Mouse (Mus musculus): ENCODE data around the gene Gm28047. TPM values are rescaled to one million over a fixed set of nuclear protein-coding genes. Genes with fewer than 3 reads are reported as not detected.

Gene Gm28047
- polyA plus RNA-seq, 1 experiment from 2014 or later: not detected

DNA sequence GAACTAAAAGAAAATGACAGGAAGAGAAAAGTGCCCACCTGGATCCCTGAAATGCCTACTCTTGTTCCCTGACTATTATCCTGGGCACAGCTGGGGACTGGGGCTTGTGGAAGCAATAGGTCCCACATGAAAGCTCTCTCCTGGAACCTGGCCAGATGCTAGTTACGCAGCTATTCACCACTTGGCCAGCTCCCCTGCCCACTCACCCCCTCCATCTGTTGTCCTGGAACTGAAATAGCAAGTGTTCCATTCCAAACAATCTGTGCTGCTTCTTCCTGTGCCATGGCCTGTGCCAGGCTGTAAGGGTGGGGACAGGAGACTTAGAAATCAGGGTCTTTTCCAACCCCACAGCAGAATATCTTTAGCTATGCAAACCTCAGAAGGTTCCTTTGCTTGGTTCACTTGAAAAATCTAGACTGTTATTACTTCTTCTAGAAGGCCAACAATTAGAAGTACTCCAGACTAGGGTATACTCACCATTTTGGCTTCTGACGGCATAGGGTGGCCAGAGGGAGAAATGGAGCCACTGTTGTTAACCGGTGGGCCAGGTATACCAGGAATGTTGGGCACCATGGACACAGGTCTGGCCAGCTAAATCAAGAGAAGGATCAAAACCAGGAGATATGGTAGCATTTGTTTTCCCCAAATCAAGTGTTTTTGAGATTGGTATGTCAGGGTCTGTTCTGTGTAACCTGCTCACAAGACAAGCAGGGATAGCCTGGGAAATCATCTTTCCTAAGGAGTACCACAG lies 78.0 kb downstream of the Gm28047 start:
- H3K27ac ChIP-seq: peak overlapping the region; percentile 72
- peak; percentile 69 for DNase-seq (ENCODE audit: low spot score)
- no peak overlapping the region for H3K9ac ChIP-seq
- H3K4me2 ChIP-seq (replicated peaks): no peak overlapping the region
- H3K27me3 ChIP-seq (ENCODE audit: control insufficient read depth, insufficient read depth, low read length): no peaks in the 10 kb centered on the region
- no peak overlapping the region for H3K4me3 ChIP-seq (replicated peaks; ENCODE audit: low read length)
- H3K36me3 ChIP-seq (replicated peaks; ENCODE audit: control insufficient read depth, insufficient read depth): peaks cover 54% of the 10 kb centered on the region
- peak; percentile 34; the same call in 1 of the 2 replicates for ATAC-seq (ENCODE audit: low FRiP score)
- H3K9me3 ChIP-seq (ENCODE audit: control insufficient read depth, low read length): no peaks in the 10 kb centered on the region
- no peaks in the 10 kb centered on the region for H3K4me1 ChIP-seq (replicated peaks; ENCODE audit: control insufficient read depth, insufficient read depth, low read length)
- WGBS: 70% methylated on average over 3 of the region's 3 CpGs

DNA sequence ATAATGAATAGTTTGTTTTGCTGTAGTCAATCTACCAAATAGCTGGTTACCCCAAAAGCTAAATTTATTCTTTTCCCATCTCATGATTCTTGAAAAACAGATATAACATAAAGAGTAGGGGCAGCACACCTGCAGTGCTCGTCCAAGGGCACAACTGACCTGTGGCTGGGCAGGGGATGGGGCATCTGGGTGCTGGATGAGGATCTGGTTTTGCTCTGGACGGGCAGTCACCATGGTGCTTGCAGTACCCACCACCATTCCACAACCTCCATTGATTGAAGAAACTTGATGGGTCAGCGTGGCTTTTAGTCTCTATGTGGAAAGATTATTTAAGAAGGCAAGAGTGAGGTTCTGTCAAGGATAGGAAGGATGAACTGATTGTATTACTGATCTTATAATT lies 78.6 kb downstream of the Gm28047 start:
- Histone ChIP-seq H3K4me2 (replicated peaks) (no peak overlapping the region), H3K27ac (0 out of 2 replicates have a peak overlapping the region, but pooled peaks have one; percentile 26)

DNA sequence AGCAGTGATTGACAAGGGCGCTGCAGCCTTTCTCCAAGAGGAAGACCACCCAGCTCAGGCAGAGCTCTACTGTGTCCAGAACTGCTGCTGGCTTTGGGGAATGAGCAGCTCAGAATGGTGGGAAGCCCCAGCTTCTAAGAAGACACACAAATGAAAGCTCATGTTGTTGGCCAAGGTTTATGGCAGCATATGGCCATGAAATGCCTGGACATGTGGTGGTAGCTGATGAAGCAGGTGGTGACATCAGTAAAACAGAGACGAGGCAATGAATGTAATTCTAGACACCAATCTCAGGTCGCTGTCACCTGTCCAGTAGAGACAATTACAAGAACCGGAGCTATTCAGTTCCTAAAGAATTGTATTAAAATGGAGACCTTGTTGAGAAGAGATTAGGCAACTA lies 80.1 kb downstream of the Gm28047 start:
- Histone ChIP-seq H3K4me3 (replicated peaks; ENCODE audit: low read length) (no peak overlapping the region), H3K27me3 (ENCODE audit: control insufficient read depth, insufficient read depth, low read length) (no peaks in the 10 kb centered on the region), H3K36me3 (replicated peaks; ENCODE audit: control insufficient read depth, insufficient read depth) (peaks cover 60% of the 10 kb centered on the region), H3K4me2 (replicated peaks) (no peak overlapping the region), H3K27ac (no peak overlapping the region), H3K9me3 (ENCODE audit: control insufficient read depth, low read length) (no peaks in the 10 kb centered on the region), H3K9ac (no peak overlapping the region), H3K4me1 (replicated peaks; ENCODE audit: control insufficient read depth, insufficient read depth, low read length) (no peaks in the 10 kb centered on the region)
- DNase-seq (ENCODE audit: low spot score): no peak
- 89% methylated on average over 4 of the region's 4 CpGs for WGBS
- ATAC-seq (ENCODE audit: low FRiP score): no peak

More for the DNA sequence above, 78.6 kb downstream of the Gm28047 start:
- Histone ChIP-seq H3K9me3 (ENCODE audit: control insufficient read depth, low read length) (no peaks in the 10 kb centered on the region), H3K27me3 (ENCODE audit: control insufficient read depth, insufficient read depth, low read length) (no peaks in the 10 kb centered on the region), H3K9ac (no peak overlapping the region), H3K36me3 (replicated peaks; ENCODE audit: control insufficient read depth, insufficient read depth) (peaks cover 51% of the 10 kb centered on the region), H3K4me1 (replicated peaks; ENCODE audit: control insufficient read depth, insufficient read depth, low read length) (no peaks in the 10 kb centered on the region), H3K4me3 (replicated peaks; ENCODE audit: low read length) (no peak overlapping the region)
- no peak for DNase-seq (ENCODE audit: low spot score)
- 92% methylated on average over 3 of the region's 3 CpGs for WGBS
- no peak for ATAC-seq (ENCODE audit: low FRiP score)

DNA sequence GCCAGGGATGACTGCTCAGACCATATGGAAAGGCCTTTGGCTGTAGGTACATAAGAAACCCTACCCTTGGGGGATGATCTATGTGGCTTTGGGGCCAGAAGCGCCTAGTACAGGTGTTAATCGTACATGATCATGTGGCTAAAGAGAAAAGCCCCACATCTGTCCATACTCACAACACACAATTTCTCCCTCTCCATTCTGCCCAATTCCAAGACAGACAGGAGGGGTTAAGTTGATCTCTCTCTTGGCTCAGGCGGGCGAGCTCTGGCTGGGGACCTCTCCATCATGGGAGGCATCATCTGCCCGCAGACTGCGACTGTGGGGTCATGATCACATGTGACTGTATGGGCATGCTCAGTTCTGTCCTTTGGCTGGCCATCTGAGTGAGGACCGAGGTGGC lies 90.9 kb downstream of the Gm28047 start:
- Histone ChIP-seq H3K9ac (no peak overlapping the region), H3K27ac (no peak overlapping the region), H3K9me3 (ENCODE audit: control insufficient read depth, low read length) (no peaks in the 10 kb centered on the region), H3K36me3 (replicated peaks; ENCODE audit: control insufficient read depth, insufficient read depth) (peaks cover 92% of the 10 kb centered on the region), H3K4me2 (replicated peaks) (no peak overlapping the region), H3K4me3 (replicated peaks; ENCODE audit: low read length) (no peak overlapping the region), H3K27me3 (ENCODE audit: control insufficient read depth, insufficient read depth, low read length) (no peaks in the 10 kb centered on the region), H3K4me1 (replicated peaks; ENCODE audit: control insufficient read depth, insufficient read depth, low read length) (no peaks in the 10 kb centered on the region)
- DNase-seq (ENCODE audit: low spot score) (no peak), ATAC-seq (ENCODE audit: low FRiP score) (no peak)
- 95% methylated on average over 7 of the region's 7 CpGs for WGBS

DNA sequence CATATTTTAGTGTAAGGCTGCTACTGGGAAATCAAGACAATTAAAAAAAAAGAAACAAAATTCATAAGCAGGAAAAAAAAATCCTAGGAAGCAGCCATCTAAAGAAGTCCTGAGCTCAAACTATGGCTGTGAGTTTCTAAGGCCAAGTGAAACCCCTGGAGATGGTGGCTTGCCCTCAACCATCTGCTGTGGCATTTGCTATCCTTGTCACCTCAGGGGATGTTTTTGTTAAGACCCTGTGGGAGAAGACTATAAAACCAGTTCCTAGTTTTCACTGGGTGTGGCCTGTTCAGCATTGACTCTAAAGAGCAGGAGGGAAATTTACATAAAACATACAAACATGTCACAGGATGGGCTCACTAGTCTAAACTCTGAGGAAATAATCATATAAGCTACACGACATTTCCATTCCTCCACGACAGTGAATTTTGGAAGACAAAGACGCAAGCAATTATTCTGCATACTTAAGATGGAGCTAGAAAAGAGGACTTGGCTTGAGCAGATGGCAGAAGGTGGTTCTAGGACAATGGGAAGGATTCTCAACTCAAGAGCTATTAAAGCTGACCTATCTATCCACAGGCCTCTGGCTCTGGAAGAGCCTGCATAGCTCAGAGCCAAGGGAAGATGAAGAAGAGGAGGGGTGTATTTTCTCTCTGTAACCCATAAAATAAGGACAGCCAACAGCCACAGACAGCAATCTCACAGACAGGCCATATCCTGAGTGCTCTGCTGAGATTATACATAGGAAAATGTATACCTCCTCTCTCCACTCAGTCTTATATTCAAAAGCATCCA lies 92.6 kb downstream of the Gm28047 start:
- Histone ChIP-seq H3K9ac (no peak overlapping the region), H3K4me2 (replicated peaks) (no peak overlapping the region), H3K36me3 (replicated peaks; ENCODE audit: control insufficient read depth, insufficient read depth) (peaks cover 92% of the 10 kb centered on the region), H3K27me3 (ENCODE audit: control insufficient read depth, insufficient read depth, low read length) (no peaks in the 10 kb centered on the region), H3K27ac (no peak overlapping the region), H3K4me3 (replicated peaks; ENCODE audit: low read length) (no peak overlapping the region), H3K4me1 (replicated peaks; ENCODE audit: control insufficient read depth, insufficient read depth, low read length) (no peaks in the 10 kb centered on the region), H3K9me3 (ENCODE audit: control insufficient read depth, low read length) (no peaks in the 10 kb centered on the region)
- no peak for ATAC-seq (ENCODE audit: low FRiP score)
- WGBS: 76% methylated on average over 3 of the region's 3 CpGs
- no peak for DNase-seq (ENCODE audit: low spot score)

DNA sequence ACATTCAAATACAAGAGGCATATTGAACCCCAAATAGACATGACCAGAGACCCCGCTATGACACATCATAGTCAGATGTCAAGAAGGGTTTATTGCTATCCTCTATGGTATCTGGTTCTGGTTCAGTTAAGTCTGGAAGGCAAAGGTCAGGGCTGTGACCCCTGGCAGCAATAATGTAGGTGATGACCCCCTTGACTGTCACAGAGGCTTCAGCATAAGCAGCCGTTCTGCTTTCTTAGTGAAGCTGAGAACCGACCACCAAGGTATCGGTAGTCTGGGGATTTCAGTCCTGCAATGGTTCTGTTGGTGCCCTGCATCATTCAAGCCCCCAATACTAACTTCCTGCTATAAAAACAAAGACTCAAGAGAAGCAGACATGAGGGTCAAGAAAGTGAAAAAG lies 93.3 kb downstream of the Gm28047 start:
- ATAC-seq (ENCODE audit: low FRiP score) (no peak), DNase-seq (ENCODE audit: low spot score) (no peak)
- Histone ChIP-seq H3K27ac (no peak overlapping the region), H3K9me3 (ENCODE audit: control insufficient read depth, low read length) (no peaks in the 10 kb centered on the region), H3K27me3 (ENCODE audit: control insufficient read depth, insufficient read depth, low read length) (no peaks in the 10 kb centered on the region), H3K4me2 (replicated peaks) (no peak overlapping the region), H3K4me1 (replicated peaks; ENCODE audit: control insufficient read depth, insufficient read depth, low read length) (no peaks in the 10 kb centered on the region), H3K9ac (no peak overlapping the region), H3K4me3 (replicated peaks; ENCODE audit: low read length) (no peak overlapping the region), H3K36me3 (replicated peaks; ENCODE audit: control insufficient read depth, insufficient read depth) (peaks cover 88% of the 10 kb centered on the region)
- 85% methylated on average over 4 of the region's 4 CpGs for WGBS

DNA sequence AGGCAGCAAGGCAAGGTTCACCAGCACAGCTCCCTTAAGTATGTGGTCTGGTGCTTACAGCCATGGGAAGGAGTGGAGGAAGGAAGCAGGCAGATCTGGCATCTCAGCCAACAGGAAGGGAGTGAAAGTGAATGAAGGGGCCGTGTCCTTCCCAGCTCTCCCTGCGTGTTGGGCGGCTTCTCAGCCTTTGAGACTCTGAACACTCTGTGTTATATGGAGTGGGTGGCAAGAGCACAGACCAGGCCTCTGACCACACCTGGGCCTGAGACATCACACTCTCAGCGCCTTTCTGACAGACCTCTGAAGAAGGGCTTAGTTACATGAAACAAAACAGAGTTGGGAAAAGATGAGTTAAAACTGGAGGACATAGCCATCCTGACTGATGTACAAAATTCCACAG lies 94.3 kb downstream of the Gm28047 start:
- H3K36me3 ChIP-seq (replicated peaks; ENCODE audit: control insufficient read depth, insufficient read depth): peaks cover 81% of the 10 kb centered on the region
- ATAC-seq (ENCODE audit: low FRiP score): no peak
- no peaks in the 10 kb centered on the region for H3K9me3 ChIP-seq (ENCODE audit: control insufficient read depth, low read length)
- H3K4me3 ChIP-seq (replicated peaks; ENCODE audit: low read length): no peak overlapping the region
- H3K9ac ChIP-seq: no peak overlapping the region
- no peaks in the 10 kb centered on the region for H3K27me3 ChIP-seq (ENCODE audit: control insufficient read depth, insufficient read depth, low read length)
- no peak overlapping the region for H3K4me2 ChIP-seq (replicated peaks)
- no peak for DNase-seq (ENCODE audit: low spot score)
- 93% methylated on average over 4 of the region's 4 CpGs for WGBS
- no peaks in the 10 kb centered on the region for H3K4me1 ChIP-seq (replicated peaks; ENCODE audit: control insufficient read depth, insufficient read depth, low read length)
- H3K27ac ChIP-seq: no peak overlapping the region

DNA sequence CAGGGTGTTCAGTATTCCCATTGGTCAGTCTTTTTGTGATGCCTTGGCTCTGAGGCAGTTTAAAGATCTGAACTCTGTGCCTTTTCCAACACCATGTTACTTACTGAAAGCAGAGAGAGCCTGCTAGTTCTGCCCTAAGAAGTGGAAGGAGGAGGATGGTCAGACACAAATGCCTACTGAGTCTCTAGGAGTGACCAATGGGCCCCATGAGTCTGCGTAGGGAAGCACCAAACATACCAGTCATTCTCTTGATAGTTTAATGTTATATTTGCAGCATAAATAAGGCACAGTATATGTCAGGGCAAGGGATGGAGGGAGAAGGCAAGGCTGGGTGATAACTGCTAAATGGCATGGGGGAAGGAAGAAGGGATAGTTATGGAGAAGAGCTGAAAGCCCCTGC lies 96.5 kb downstream of the Gm28047 start:
- Histone ChIP-seq H3K4me1 (replicated peaks; ENCODE audit: control insufficient read depth, insufficient read depth, low read length) (no peaks in the 10 kb centered on the region), H3K36me3 (replicated peaks; ENCODE audit: control insufficient read depth, insufficient read depth) (peaks cover 72% of the 10 kb centered on the region), H3K4me2 (replicated peaks) (no peak overlapping the region), H3K9ac (no peak overlapping the region), H3K27me3 (ENCODE audit: control insufficient read depth, insufficient read depth, low read length) (no peaks in the 10 kb centered on the region), H3K9me3 (ENCODE audit: control insufficient read depth, low read length) (no peaks in the 10 kb centered on the region), H3K4me3 (replicated peaks; ENCODE audit: low read length) (no peak overlapping the region), H3K27ac (no peak overlapping the region)
- DNase-seq (ENCODE audit: low spot score) (no peak), ATAC-seq (ENCODE audit: low FRiP score) (no peak)
- 95% methylated on average over 1 of the region's 1 CpGs for WGBS

DNA sequence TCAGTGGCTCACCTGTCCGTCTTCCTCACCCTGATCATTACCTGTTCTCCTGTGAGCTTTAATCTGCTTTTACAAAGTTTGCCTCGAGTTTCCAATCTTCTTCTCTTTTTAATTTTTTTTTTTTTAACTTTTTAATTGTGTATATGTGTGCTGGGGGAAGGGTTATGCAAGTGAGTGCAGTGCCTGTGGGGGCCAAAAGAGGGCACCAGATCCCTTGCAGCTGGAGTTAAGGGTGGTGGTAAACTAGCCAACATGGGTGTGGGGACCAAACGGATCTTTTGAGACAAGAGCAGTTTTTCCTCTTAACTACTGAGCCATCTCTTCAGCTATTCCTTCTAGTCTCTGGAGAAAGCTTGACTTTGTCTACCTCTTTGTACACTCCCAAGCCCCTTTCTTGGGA lies 96.9 kb downstream of the Gm28047 start:
- H3K4me3 ChIP-seq (replicated peaks; ENCODE audit: low read length): no peak overlapping the region
- H3K27ac ChIP-seq: no peak overlapping the region
- H3K36me3 ChIP-seq (replicated peaks; ENCODE audit: control insufficient read depth, insufficient read depth): peaks cover 67% of the 10 kb centered on the region
- H3K4me1 ChIP-seq (replicated peaks; ENCODE audit: control insufficient read depth, insufficient read depth, low read length): no peaks in the 10 kb centered on the region
- no peak overlapping the region for H3K9ac ChIP-seq
- H3K9me3 ChIP-seq (ENCODE audit: control insufficient read depth, low read length): no peaks in the 10 kb centered on the region
- DNase-seq (ENCODE audit: low spot score) (no peak), ATAC-seq (ENCODE audit: low FRiP score) (no peak)
- H3K27me3 ChIP-seq (ENCODE audit: control insufficient read depth, insufficient read depth, low read length): no peaks in the 10 kb centered on the region
- WGBS: 75% methylated on average over 3 of the region's 3 CpGs
- no peak overlapping the region for H3K4me2 ChIP-seq (replicated peaks)
